Mouse (Mus musculus): Measurements from ENCODE around the gene Hpcal1.
"Not testable (repeated sequence)": the region's sequence is repeated elsewhere in the genome, so short reads cannot be mapped to it uniquely, and the experiment has no call there.

The Hpcal1 gene

DNA sequence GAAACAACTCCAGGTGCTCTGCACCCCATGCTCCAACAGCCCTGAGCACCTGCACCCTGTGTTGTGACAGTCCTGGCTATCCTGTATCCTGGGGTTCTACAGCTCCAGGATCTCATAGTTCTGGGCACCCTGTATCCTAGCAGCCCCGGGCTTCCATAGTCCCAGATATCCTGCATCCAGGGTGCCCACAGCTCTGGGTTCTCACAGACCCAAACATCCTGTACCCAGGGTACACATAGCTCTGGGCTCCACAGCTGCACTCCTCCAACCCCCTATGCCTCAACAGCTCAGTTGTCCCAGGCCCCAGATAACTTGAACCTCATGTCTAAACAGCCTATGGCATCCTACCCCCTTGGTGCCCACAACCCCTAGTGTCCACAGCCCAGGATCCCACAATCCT, 49.6 kb downstream of the Hpcal1 start:
- no peak for DNase-seq (ENCODE audit: inconsistent ontology term)

DNA sequence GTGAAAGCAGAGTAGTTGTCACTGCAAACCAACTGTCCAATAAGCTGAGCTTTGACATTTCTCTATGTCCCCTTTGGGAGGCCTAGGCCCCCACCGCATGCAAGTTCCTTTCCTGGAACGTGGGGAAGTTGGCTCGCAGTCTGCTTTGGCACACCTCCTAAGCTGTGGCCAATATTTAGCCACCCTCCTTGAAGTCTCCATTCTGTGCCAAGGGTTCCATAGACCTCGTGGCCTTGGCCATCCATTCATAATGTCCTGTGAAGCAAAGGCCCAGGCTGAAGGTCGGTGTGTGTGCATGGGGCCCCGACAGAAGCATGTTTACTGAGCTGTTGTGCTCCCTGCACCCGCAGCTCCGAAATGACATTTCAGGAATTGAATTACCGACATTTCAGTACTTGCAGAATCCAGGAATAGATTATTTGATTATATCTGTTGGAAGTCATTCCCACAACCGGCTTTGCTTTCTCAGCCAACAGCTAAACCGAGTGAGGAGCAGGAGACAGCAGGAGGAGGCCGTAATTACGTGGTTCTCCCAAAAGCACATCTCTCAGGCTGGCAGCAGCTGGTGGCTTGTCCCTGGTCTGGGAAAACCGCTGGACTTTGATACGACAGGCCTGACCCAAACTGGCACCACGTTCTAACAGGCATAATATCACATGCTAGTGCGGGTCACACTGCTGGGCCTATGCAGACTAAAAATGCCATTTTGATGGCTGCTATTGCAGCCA, 51.1 kb downstream of the Hpcal1 start:
- peak; percentile 69 for DNase-seq (ENCODE audit: inconsistent ontology term)

DNA sequence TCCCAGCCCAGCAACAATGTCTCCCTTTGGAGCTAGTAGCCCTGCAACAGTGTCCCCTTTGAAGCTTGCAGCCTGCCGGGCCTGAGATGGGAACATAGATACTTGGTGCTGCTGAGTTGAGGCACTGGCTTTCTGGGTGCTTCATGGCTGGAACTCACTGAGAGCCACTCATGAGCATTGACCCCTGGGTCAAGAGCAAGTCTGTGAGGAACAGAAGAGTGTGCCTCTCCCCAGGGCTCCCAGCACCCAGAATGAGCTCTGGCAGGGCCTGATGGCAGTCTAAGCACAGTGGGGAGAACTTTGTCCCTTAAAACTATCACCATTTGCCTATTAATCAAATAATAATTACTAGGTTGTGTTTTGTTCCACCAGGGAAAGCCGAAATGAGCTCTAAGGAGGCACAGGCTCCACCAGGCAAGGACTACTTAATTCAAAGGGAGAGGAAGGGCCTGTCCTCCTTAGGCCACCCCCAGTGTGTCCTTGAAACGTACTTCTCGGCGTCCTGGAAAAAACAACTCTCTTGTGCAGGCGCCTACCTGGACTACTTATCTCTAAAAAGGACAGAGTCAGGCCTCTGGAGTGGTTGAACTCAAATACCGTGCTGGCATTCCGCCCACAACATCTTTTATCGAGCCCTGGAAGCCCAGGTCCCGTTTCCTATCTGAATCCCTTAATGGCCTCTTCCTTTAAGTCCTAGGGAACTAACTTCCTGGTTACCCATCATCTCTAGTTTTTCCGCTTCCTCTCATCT, 52.1 kb downstream of the Hpcal1 start:
- DNase-seq (ENCODE audit: inconsistent ontology term): no peak

DNA sequence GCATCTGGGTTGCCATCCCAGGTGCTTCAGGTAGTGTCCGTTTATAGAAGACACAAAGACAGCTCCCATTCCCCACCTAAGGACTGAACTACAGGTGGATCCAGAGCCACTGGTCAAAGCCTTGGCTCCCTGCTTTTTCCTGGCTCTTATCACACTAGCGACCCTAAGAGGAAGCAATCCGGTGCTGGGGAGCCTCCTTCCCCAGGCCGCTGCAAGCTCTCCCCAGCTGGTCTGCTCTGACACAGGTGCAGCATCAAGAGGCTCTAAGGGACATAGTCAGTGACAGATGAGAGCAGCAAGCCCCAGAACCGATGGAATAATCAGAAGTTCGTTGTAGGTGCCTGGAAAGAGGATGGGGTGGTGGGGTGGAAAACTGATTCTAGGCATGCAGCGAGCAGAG, 54.8 kb downstream of the Hpcal1 start:
- no peak for DNase-seq (ENCODE audit: inconsistent ontology term)

DNA sequence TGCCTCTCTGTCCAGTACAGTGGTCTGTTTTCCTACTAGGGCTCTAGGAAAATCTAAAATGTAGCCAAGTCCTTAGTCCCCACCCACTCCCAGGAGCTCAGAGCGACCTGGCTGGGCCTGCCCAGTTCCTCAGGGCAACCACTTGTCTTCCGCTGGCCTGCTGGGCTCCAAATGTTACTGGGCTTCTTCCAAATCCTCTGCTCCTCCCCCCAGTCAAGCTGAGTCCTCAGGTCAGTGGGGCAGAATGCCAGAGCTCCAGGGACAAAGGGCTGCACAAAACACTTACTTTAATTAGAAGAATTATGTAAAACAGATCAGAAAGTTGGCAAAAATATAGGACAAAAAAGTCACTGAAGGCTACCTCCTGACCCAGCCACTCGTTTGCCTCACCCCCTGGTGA, 56.1 kb downstream of the Hpcal1 start:
- peak; percentile 97 for DNase-seq (ENCODE audit: inconsistent ontology term)

DNA sequence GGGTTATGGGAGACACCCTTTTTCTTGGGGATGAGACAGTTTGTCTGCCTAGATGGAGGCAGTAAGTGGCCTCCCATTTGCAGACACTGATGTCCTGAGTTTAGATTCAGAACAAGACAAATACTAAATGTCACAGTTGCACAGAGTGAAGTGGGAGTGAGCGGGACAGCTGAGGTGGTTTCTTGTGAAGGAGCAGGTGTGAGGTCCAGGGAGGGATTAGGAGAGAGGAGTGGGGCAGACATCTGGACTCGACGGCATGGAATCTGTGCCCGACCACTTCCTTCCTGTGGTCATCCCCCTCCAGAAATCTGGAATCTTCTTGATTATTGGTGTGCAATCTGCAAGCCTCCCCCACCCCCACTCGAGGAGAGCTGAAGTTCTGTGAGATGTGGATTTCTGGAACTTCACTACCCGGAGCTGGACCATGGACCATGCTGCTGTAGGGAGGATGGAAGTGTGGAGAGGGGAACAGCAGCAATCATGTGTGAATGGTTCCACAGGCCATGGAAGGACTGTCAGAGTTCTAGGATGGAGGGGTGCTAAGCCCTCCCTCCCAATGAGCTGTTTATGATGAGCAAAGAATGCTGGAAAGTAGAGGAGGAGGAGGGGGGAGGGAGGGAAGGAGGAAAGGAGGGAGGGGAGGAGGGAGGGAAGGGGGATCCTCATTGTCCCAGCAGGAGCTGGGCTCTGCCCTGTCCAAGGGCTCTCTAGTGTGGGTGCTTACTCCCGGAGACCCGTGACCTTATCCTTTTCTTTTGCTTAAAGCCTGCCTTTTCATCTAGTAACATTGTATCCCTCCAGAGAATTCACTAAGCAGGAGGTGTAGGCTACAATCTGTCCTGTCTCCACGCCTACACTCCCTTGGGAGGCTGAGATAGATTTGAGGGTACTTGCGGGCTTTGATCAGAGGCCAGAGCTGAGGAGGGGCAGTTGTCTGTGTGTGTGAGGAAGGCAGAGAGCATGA, 56.8 kb downstream of the Hpcal1 start:
- peak; percentile 72 for DNase-seq (ENCODE audit: inconsistent ontology term)

DNA sequence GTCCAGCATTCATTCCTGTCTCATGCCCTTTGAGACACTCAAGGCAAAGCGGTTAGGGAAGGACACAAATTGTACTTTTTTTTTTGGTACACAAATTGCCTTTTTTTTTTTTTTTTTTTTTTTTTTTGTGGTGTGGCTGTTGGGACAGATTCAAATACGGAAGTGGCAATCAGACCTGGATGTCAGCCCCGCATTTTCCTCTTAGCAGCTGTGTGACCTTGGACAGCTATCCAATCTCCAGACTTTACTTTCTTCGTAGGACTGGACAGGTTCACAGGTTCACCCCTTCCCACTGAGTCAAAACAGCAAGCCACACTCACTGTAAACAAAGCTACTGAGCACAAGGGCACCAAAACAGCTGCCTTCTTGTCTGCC, 57.5 kb downstream of the Hpcal1 start:
- DNase-seq (ENCODE audit: inconsistent ontology term): peak; percentile 10

DNA sequence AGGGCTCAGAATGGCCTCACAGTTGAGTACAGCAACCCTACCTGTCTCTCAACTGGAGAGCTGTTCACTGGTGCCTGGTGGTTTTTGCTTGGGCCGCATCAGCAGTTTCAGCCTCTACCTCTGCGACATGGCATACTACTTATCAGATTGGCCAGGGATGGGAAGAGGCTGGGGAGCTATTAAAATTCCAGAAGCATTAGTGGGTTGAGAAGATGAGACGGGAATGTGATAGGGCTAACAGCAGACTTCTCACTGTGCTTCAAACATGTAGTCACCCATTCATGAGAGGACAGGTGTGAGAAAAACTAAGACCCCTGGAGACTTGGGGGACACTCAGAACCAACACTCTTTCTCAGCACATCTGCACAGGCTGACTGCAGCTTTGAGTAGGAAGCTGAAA, 59.1 kb downstream of the Hpcal1 start:
- DNase-seq (ENCODE audit: inconsistent ontology term): peak; percentile 79

DNA sequence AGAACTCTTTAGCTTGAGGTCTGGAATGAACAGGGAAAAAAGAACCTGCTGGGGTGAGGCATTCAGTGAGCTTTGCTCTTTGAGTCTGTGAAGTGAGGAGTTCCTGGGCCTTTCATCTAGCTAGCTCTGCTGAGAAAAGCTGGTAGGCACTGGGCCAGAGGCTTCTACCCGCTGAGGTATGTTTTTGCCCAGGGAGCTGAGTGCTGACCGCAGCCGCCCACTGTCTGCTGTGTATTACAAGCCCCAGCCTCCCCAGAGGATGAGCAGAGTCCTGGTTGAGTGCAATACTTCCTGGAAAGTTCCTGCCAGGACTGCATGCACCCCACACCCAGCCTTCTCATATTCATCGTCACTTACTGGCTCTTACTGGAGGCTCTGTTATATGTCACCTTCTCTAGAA, 59.8 kb downstream of the Hpcal1 start:
- DNase-seq (ENCODE audit: inconsistent ontology term): peak; percentile 89

DNA sequence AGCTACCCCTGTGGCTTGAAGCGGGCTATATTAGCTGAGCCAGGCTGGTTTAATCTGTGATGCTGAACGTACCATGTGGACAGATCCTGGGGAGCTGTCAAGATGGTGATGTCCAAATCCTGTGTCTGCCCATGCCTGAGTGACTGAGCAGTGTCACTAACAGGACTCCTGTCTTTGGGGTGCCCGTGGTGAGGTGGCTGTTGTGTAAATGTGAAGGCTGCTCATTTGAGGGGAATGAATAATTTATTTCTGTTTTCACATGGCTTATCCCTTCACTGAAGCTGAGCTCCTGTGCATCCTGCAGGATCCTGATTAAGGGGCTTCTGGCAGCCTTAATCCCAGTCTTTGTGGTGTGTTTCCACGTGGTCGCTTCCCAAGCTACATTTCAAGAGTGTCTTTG, 62.2 kb downstream of the Hpcal1 start:
- no peak for DNase-seq (ENCODE audit: inconsistent ontology term)

DNA sequence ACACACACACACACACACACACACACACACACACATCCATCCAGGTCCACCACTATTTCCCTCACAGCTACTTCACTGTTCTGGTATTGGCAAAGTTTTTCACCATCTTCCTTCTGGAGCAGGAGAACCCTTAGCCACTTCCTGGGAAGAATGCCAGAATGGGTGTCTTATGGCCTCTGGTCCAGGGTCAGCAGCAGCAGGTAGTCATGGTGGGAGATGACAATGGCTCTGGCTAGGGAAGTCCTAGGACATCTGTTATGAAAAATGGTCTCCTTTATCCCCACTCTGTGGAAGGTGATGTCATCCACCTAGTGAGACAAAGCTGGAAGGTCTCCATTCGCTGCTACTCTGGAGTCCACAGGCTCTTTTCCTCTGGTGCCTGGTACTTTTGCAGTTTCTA, 64.1 kb downstream of the Hpcal1 start:
- DNase-seq (ENCODE audit: inconsistent ontology term): no peak

DNA sequence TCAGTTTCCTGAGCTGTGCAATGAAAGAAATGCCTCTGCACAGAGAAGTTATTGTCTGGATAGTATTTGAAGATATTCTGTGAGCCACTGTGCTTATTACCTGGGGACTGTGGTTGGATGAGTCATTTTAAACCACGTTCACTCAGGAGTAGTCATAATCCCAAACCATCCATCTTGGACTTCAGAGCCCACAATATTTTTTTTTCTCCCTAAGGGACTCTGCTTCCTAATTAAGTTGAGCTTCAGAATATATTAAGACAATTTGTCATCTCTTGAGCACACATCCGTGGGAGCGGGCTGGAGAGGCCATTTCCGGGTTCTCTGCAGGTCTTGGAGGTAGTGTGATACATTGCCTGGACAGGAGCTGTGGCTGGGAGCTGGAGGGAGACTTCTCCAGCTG, 66.2 kb downstream of the Hpcal1 start:
- DNase-seq (ENCODE audit: inconsistent ontology term): no peak

DNA sequence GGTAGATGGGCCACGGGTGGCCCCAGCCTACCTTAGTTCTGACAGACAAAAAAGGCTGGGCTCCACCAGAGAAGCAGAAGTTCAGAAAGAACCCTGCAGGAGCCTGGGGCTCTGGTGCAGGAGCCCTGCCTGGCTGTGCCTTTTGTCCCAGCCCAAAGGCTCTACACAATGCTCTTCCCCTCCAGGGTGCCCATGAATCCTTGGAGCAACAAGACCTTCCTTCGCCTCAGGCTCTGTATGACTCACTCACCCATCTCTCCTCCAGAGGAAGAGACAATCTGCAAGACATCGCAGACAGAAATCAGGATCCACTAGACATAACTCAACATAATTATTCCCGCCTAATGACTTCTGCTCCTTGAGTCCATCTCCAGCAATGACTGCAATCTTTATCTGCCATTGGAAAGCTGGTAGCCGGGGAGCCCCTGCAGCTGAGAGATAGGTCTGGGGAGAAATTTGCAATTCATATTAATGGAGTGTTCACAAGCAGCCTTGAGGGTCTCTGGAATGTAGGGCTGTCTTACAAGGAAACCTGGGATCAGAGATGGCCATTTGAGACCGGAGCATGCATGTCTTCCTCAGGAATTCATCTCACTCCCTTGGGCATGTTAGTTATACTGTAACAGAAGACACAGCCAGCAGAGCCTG, 71.8 kb downstream of the Hpcal1 start:
- peak; percentile 28 for DNase-seq (ENCODE audit: inconsistent ontology term)

DNA sequence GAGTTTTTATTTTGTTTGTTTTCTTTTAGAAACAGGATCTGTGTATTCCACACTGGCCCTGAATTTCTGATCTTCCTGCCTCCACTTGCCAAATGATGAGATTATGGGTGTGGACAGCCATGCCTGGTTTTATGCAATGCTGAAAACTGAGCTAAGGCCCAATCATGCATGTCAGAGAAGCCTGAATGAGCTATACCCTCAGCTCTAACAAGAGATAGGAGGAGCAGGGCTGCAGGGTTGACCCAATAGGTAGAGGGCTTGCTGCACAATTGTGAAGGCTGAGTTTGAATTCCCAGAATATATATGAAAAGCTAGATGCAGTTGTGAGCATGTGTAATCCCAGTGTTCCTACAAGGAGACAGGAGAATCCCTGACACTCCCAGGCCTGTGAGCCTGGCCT, 72.4 kb downstream of the Hpcal1 start:
- no peak for DNase-seq (ENCODE audit: inconsistent ontology term)

DNA sequence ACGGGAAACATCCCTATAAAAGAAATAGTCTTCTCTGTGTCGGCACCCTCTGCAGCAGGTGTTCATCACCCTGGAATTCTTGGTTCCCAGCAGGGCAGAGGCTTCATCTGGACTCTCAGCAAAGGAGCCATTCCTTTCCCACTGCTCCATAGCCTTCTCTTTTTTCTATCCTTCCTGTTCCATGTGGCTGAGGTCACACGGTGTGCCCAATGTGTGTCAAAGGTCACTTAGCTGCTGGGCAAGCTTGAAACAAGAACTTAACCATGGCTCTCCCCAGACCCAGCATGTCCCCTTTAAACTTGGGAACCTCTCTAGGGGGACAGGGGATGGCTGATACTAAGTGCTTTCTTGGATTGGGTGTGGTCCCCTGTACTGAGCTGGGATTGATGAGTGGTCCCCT, 73.3 kb downstream of the Hpcal1 start:
- no peak for DNase-seq (ENCODE audit: inconsistent ontology term)

DNA sequence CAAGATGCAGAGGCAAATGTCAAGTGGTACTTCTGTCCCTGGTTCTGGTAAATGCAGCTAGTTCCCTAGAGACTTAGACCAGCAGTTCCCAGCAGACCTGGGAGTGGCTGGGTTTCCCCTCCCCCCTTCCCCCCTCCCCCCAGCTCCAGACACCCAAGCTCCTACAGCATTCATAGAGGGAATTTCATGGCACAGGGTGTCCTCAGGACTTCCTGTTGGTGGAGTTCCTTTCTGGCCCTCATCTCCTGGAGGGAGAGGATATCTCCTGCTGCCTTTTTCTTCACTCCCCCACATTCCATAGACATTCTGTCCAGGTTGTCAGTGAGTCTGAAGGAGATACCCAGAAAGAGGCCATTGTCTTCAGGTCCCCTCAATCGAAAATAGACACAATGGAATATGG, 76.9 kb downstream of the Hpcal1 start:
- not testable (repeated sequence) for DNase-seq (ENCODE audit: inconsistent ontology term)

DNA sequence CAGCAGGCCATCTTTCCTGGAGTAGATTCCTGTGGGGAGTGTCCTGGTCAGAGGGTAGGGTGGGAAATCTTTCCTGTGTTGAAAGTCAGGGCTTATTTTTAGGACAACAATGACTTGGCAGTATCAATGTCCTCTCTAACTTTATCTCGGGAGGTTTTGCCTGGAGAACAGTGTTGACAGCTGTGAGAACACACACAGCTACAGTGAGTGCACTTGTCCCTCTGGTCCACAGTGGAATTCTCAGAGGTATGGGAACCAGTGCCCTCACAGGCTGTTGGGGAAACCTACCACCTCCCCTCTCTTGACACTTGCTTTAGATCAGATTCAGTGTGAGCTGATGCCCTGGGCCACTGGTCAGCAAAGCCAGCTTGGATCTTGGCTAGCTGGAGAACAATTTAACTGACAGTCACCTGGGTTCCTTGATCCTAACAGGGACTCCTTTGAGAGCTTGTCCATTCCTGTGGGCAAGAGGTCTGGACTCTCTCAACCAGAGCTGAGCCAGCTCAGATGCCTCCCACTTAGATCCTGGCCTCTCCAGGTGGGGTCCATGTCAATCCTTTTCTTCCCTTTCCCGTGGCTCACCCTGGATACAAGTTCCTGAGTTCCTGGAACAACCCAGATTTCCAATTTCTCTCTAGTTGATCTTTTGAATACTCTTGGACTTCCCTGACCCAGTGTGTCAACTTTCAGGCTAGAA, 79.0 kb downstream of the Hpcal1 start:
- DNase-seq (ENCODE audit: inconsistent ontology term): no peak

DNA sequence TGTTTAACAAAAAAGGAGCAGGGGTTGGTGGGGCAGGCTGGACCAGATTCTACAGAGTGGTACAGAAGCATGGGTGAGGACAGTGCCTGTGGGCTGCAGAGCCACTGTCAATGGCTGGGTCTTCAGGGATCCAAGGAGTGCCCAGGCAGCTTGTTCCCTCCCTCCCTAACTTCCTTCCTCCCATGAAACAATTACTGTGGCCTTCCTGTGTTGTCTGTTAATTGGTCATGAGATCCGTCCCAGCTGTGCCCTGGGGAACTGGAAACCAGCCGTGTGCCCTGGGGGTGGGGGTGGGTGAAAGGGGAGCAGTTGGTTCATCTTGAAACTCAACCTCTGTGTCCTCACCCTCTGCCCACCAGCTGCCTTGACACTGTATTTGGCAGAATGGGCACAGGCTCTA, 79.9 kb downstream of the Hpcal1 start:
- peak; percentile 42 for DNase-seq (ENCODE audit: inconsistent ontology term)

DNA sequence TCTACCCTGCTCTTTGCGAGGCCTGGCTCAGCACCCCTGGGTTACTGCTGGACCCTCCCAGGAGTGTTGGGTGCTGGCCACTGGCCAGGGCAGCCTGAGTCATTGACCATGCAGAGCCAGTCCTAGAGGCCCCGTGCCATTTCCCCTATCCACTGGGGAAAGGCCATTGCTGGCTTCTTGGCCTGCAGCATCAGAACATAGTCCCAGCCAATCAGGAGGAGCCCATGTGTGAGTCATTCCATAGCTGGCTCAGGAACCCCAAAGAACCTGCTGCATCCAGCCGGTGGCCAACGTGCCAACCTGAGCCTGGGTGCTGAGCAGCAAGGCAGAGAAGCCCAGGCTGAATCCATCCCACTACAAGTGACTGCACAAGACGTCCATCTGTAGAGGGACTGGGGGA, 83.1 kb downstream of the Hpcal1 start:
- DNase-seq (ENCODE audit: inconsistent ontology term): peak; percentile 79

DNA sequence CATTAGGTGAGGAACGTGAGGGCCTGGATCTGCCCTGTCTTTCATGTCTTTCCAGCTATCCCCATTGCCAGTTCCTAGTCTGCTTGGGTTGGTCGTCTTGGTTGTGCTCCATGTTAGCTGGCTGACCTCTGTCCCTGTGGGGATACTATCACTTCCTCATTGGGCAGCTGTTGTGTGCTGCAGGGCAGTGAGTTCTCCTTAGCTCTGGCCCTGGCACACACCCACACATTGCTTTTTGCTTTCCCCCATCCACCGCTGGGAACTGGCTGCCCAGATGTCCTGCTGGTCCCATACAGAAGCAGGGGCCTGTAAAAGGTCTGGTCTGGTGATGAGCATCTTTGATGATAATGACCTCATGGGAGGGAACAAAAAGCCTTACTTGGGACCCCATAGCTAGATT, 84.2 kb downstream of the Hpcal1 start:
- peak; percentile 22 for DNase-seq (ENCODE audit: inconsistent ontology term)

DNA sequence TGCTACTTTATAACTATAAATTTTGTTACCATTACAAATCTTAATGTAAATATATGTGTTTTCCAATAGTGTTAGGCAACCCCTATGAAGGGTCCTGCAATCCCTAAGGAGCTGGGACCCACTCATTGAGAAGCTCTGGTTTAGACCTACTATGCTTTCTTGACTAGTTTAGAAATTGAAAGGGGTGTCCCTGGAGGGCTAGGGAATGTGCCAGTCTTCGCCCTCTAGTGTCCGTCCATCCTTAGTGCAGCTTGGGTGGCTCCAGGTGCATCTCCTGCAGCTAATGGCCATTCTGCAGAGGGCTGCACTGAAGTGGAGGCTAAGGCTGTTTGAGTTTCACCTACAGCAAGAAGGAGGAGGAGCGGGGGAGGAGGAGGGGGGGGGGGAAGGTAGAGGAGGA, 87.7 kb downstream of the Hpcal1 start:
- DNase-seq (ENCODE audit: inconsistent ontology term): no peak

Measured in Muller cell, postnatal 12 days (primary cell).